Mouse (Mus musculus) mature B cell (primary cell): Measurements from ENCODE around the gene Mstn.

Source experiments
- in situ Hi-C: fragments of 300-500 bp; cut with MboI; formaldehyde crosslinking; loops from 2 replicates; pipeline ENCODE4 v1.14.3; 2019

Gene Mstn

GRCm38 (mm10) chr1:53093180-53093579 lies 31.7 kb downstream of the Mstn start:
- in situ Hi-C loops, result no loop called here

GRCm38 (mm10) chr1:53110561-53110960 lies 49.1 kb downstream of the Mstn start:
- in situ Hi-C loops, result no loop called here
